Mouse (Mus musculus) retina, embryonic 14.5 days (tissue): Measurements from ENCODE around the gene Cnot1.

Source experiments
- DNase-seq: peaks from one replicate; pipeline ENCODE4 v3.0.0-alpha.2; 2015; ENCODE audit warnings: low spot score

The Cnot1 gene

GRCm38 (mm10) chr8:95727625-95728024, 79.6 kb downstream of the Cnot1 start:
- no peak for DNase-seq

- no peak for DNase-seq
Observed at GRCm38 (mm10) chr8:95716546-95717335, 90.5 kb downstream of the Cnot1 start.

DNA sequence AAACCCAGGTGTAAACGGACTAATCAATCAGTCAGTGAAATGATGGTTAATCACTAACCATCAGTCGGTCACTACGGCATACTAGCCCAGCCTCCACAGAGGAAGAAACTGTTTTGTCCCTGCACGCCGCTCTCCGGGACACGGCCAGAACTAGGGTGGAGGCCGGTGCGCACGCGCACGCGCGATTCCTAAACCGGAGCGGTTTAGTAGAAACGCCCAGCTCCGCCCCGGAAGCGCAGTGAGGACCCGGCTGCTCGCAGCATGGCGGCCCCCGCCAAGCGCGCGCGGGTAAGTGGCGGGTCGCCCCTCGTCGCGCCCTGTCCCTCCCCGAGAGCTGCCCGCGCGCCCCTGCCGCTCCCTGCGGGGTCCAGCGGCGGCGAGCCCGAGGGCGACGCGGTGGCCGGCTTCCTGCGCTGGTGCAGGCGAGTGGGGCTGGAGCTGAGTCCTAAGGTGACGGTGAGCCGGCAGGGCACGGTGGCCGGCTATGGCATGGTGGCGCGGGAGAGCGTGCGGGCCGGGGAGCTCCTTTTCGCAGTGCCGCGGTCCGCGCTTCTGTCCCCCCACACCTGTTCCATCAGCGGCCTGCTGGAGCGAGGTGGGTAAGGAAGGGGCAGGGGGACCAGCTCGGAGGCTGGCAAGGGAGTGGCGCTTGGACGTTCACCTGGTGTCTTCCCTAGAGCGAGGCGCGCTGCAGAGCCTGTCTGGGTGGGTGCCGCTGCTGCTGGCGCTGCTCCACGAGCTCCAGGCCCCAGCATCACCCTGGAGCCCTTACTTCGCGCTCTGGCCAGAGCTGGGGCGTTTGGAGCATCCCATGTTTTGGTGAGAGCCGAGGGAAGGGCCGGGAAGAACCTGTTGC, 91.4 kb downstream of the Cnot1 start, which contains the start of gene Setd6:
Gene Setd6, plus strand, starts transcription at position 206 of the 856 bp plus-strand sequence.
- peak; percentile 92 for DNase-seq

- no peak for DNase-seq
Observed at GRCm38 (mm10) chr8:95714837-95715413, 92.3 kb downstream of the Cnot1 start.

- no peak for DNase-seq
Observed at GRCm38 (mm10) chr8:95714367-95714766, 92.9 kb downstream of the Cnot1 start.

- peak; percentile 90 for DNase-seq
Observed at GRCm38 (mm10) chr8:95713100-95714010, 93.9 kb downstream of the Cnot1 start.

GRCm38 (mm10) chr8:95712395-95712794, 94.9 kb downstream of the Cnot1 start:
- DNase-seq, result no peak

- no peak for DNase-seq
Observed at GRCm38 (mm10) chr8:95711029-95711428, 96.2 kb downstream of the Cnot1 start.

DNA sequence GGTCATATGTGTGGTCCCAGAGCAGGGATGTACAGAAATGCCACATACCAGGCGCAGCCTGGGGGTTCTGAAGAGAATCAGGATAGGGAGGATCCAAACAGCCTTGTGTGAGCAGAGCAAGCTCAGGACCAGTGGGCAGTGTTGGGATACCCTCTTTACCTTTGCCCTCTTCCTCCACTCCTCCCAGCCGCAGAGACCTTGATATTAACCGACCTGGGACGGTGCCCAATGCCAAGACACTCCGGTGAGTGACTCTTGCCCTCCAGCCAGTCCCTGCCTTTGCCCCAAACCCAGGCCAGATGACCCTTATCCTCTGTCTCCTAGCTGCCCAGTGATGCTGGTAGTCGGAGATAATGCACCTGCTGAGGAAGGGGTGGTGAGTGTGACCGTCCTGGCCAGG, 97.7 kb downstream of the Cnot1 start:
- DNase-seq, result no peak

DNA sequence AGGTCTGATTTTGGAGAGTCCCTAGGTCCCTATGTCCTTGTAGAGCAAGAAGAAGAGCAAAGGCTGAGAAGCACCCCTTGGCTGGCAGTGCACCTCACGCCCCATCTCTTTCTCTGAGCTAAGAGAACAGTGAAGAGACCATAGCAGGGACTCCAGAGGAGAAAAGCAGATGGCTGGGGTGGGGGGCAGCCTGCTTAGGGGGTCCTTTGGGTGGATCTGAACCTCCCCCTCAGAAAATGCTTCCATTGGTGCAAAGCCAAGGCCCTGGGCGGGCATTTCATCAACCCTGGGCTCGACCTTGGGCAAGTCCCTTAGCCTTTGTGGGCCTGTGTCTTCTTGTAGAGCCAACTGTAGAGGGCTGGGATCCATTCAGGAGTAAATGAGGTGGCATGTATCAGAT, 102.7 kb downstream of the Cnot1 start:
- DNase-seq, result no peak

- DNase-seq, result peak; percentile 69
Observed at GRCm38 (mm10) chr8:95703461-95704260, 103.6 kb downstream of the Cnot1 start.

DNA sequence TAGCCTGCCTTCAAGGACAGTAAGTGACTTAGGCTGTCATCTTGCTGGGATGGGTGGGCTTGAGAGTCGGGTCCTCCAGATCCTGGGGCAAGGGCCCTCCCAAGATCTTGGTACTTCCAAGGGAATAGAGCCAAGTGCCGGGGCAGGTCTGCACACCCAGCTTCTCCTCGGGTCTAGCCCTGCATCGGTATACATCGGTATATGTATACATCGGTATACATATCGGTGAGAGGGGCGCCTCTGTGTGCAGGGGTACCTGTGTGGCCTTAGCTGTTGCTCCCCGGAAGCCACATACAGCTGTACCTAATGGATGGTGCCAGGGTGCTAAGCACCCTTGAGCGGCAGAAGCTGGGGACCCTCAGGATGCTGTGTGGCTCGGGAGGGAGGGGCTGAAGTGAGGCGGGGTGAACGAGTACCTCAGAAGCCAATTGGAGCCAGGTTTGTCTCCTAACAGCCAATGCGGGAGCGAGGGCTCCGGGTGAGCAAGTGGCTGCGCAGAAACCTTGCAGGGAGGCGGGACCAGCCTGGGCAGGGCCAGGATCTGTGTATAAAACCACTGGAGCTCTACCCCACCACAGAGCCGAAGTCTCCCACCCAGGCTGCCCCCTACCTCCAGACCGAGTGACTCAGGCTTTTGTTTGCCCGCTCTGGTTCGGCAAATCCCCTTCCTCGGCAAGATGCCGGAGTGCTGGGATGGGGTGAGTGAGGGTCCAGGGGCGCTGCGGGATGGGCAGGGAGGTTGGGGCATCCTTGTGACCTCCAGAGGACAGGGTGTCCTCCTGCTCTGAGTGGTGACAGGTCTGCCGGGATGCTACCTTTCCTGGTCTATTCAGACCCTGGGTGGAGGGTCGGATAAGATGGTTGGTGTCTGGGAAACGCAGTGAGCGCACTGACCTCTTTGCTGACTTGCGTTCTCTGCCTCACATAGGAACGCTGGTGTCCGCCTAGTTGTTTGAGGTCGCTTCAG, 104.5 kb downstream of the Cnot1 start:
- DNase-seq, result peak; percentile 90

GRCm38 (mm10) chr8:95701809-95702208, 105.5 kb downstream of the Cnot1 start:
- no peak for DNase-seq

DNA sequence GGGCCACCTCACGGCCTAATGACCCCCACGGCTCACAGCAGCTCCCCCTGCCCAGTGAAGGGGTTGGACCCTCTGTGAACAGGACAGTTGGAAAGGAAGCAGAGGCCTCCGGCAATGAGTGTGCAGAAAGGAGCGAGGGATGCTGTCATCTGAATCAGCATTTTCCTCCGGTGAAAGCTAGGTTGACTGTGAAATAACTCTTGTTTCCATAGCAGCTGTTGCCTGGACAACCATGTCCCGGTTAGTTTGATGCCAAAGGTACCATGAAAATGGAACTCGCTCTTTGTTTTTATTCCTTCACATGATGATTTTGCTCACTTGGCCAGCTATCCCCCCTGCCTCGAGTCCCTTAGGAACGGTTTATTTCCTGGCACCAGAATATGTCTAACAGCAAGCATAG, 107.0 kb downstream of the Cnot1 start:
- DNase-seq, result peak; percentile 74

GRCm38 (mm10) chr8:95698179-95698578, 109.1 kb downstream of the Cnot1 start:
- no peak for DNase-seq

GRCm38 (mm10) chr8:95697128-95697527, 110.1 kb downstream of the Cnot1 start:
- DNase-seq, result peak; percentile 98

DNA sequence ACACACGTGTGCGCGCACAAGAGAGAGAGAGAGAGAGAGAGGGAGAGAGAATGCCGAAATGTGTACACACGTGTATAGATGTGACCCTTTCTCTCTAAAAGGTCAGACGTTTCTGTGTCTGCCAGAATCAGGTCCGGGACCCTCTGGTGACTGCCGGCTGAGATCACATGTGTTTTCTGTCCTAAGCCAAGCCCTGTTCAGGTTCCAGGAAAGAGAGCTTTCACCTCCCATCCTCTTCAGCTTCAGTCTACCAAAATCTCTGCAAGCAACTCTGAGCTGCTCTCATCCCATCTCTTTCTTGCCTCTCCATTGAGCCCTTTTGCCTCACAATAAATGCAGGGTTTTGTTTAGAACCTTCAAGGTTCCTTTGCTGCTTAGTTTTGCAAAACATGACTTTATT, 110.6 kb downstream of the Cnot1 start:
- DNase-seq, result no peak

DNA sequence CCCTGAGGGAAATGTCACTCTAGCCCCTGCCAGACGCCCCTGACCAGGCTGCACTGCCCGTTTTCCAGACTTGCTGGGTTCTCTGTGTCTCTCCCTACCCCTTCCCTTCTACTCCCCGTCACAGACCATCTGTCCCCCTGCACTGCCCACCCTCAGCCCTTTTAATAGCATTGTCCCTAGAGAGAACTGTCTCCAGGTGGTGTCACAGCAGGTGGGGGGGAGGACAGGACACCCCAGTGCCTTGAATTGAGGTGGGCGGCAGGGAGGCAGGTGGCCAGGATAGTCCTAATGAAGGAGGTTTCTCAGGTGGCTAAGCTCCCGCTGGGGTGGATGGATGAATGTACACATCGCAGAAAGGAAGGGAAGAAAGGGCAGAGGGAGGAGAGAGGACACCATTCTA, 112.6 kb downstream of the Cnot1 start:
- no peak for DNase-seq

GRCm38 (mm10) chr8:95690929-95691541, 116.2 kb downstream of the Cnot1 start:
- no peak for DNase-seq
